Mouse (Mus musculus) myocyte (in vitro differentiated cells): ENCODE data around the gene Zfp451.

ENCODE experiments used
- CEBPB ChIP-seq: IDR thresholded peaks from 2 replicates; pipeline ENCODE4 v1.6.1; 2011; ENCODE audit warnings: mild to moderate bottlenecking, moderate library complexity; ENCODE audit not compliant: poor library complexity, insufficient read depth, severe bottlenecking
- MAX ChIP-seq: IDR thresholded peaks from one replicate; pipeline ENCODE4 v1.6.1; 2011; ENCODE audit warnings: low read depth, mild to moderate bottlenecking, control low read depth
- MYOG ChIP-seq, 3 experiments: IDR thresholded peaks; one replicate each; pipeline ENCODE4 v1.6.1; 2011; ENCODE audit warnings: control low read depth in 2 of 3, low read depth in 2 of 3, mild to moderate bottlenecking in 2 of 3; ENCODE audit not compliant: insufficient read length in 2 of 3, control insufficient read depth in 1 of 3, insufficient read depth in 1 of 3
- POLR2A ChIP-seq: IDR thresholded peaks from one replicate; pipeline ENCODE4 v1.6.1; 2011; ENCODE audit warnings: low read depth, mild to moderate bottlenecking, control low read depth, moderate library complexity; ENCODE audit not compliant: insufficient read length
- REST ChIP-seq: IDR thresholded peaks from one replicate; pipeline ENCODE4 v1.6.1; 2011; ENCODE audit warnings: mild to moderate bottlenecking, control low read depth, moderate library complexity; ENCODE audit not compliant: insufficient read depth, insufficient read length
- TCF12 ChIP-seq: IDR thresholded peaks from one replicate; pipeline ENCODE4 v1.6.1; 2011; ENCODE audit warnings: mild to moderate bottlenecking, control low read depth; ENCODE audit not compliant: poor library complexity, insufficient read depth, severe bottlenecking
- USF1 ChIP-seq: IDR thresholded peaks from one replicate; pipeline ENCODE4 v1.6.1; 2011; ENCODE audit warnings: low read depth, mild to moderate bottlenecking, control low read depth, moderate library complexity

GRCm38 (mm10) chr1:33784561-33784960, 29.8 kb downstream of the Zfp451 start:
- TF ChIP-seq MYOG (IDR thresholded peaks at IDR 0.05; ENCODE audit: control insufficient read depth in 1 of 3, insufficient read depth in 1 of 3, insufficient read length in 2 of 3, low read depth in 2 of 3) (no peak), POLR2A (no peak), CEBPB (no peak), MAX (no peak), USF1 (no peak), REST (no peak), TCF12 (no peak)
